Mouse (Mus musculus) liver, embryonic 14.5 days (tissue): ENCODE measurements around the gene Rerg. TPM values are rescaled to one million over a fixed set of nuclear protein-coding genes. Genes with fewer than 3 reads are reported as not detected.

Experiments
- ATAC-seq: fragments of 200-750 bp; cut with Nextera tagmentation; 2 replicates; pipeline ENCODE4 v1.8.0; 2017; ENCODE audit warnings: moderate number of reproducible peaks, mild to moderate bottlenecking, moderate library complexity; ENCODE audit not compliant: insufficient read depth
- DNase-seq, 3 experiments: peaks; one replicate each; pipeline ENCODE4 v3.0.0-alpha.2; 2012 to 2013; ENCODE audit warnings: low read depth in 3 of 3, low spot score in 3 of 3
- H3K27ac ChIP-seq: fragments of 300-500 bp; sonication (generic); 2 replicates; pipeline ENCODE4 v1.5.1; 2014; ENCODE audit warnings: moderate library complexity, mild to moderate bottlenecking, control low read depth, inconsistent platforms
- H3K27me3 ChIP-seq: fragments of 300-500 bp; sonication (generic); 2 replicates; pipeline ENCODE4 v1.6.1; 2014; ENCODE audit warnings: mild to moderate bottlenecking, low read length, moderate library complexity; ENCODE audit not compliant: control insufficient read depth, insufficient read depth
- H3K36me3 ChIP-seq: fragments of 300-500 bp; sonication (generic); replicated peaks from 2 replicates; pipeline ENCODE4 v1.6.1; 2014; ENCODE audit warnings: low read depth; ENCODE audit not compliant: control insufficient read depth, insufficient read depth
- H3K4me1 ChIP-seq, 2 experiments: fragments of 200-500 bp in 1 of 2; fragments of 300-500 bp in 1 of 2; sonication (generic) in 1 of 2; replicated peaks; 2 replicates each; pipeline ENCODE4 v1.6.1; 2012 to 2014; ENCODE audit warnings: antibody characterized with exemption in 1 of 2, inconsistent platforms in 1 of 2, low read length in 1 of 2; ENCODE audit not compliant: control insufficient read depth in 2 of 2, insufficient read depth in 2 of 2
- H3K4me2 ChIP-seq: fragments of 300-500 bp; sonication (generic); 2 replicates; pipeline ENCODE4 v1.6.1; 2014; ENCODE audit warnings: low read depth, mild to moderate bottlenecking, control low read depth, moderate library complexity
- H3K4me3 ChIP-seq, 2 experiments: fragments of 200-500 bp in 1 of 2; fragments of 300-500 bp in 1 of 2; sonication (generic) in 1 of 2; 2 replicates each; pipeline ENCODE4 v1.5.1; 2012 to 2014; ENCODE audit warnings: low read depth in 2 of 2, low read length in 2 of 2, mild to moderate bottlenecking in 2 of 2, control low read depth in 1 of 2, inconsistent platforms in 1 of 2, moderate library complexity in 1 of 2; ENCODE audit not compliant: insufficient read depth in 1 of 2
- H3K9ac ChIP-seq: fragments of 300-500 bp; sonication (generic); replicated peaks from 2 replicates; pipeline ENCODE4 v1.6.1; 2014; ENCODE audit warnings: mild to moderate bottlenecking, control low read depth, moderate library complexity
- H3K9me3 ChIP-seq: fragments of 300-500 bp; sonication (generic); 2 replicates; pipeline ENCODE4 v1.6.1; 2016; ENCODE audit warnings: low read length, mixed read lengths; ENCODE audit not compliant: control insufficient read depth
- CTCF ChIP-seq: IDR thresholded peaks from 2 replicates; pipeline ENCODE4 v1.5.1; 2016; ENCODE audit warnings: antibody characterized with exemption, low read depth, control low read depth
- EP300 ChIP-seq: IDR thresholded peaks from 2 replicates; pipeline ENCODE4 v1.6.1; 2016; ENCODE audit warnings: antibody characterized with exemption, low read depth
- WGBS: fragments of 180-500 bp; shearing (Covaris S2); extraction: QIAGEN DNeasy Blood & Tissue Kit; methylation state at CpG from one replicate; pipeline ENCODE4 v1.1.7; 2014; ENCODE audit not compliant: insufficient replicate concordance; 5-methylcytosine and 5-hydroxymethylcytosine counted together
- polyA plus RNA-seq, 2 experiments: library from polyadenylated mRNA; depleted of rRNA in 1 of 2; stranded (reverse) in 1 of 2; unstranded in 1 of 2; fragments of >200 nt; fragmentation: Nextera tagmentation in 1 of 2; extraction: Ambion mirVana in 1 of 2; gene quantifications; 2 replicates each; pipeline versions ENCODE4 v1.2.1 to v1.2.3; 2012 to 2014

Gene Rerg
- polyA plus RNA-seq, 2 experiments: 1.2 to 1.9 TPM

DNA sequence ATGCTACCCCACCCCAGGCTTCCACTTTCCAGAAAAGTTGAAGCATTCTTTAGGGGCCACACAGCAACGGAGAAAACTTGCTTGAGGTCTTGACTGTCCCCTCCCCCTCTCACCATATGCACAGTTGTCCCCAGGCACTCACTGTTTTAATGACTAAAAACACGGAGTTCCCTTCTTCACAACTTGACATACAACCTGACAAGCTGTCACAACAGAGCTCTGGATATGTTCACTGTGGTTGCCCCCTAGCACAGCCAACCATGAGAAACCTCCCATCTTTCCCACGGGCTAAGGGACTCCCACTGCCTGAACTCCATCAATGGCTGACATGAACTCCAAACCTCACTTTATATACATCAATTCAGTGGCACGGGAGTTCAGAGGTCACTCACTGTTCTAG lies 3.5 kb downstream of the Rerg start:
- Histone ChIP-seq H3K4me3 (no peak overlapping the region), H3K9ac (no peak overlapping the region), H3K36me3 (no peaks in the 10 kb centered on the region), H3K4me2 (no peak overlapping the region), H3K27ac (no peak overlapping the region), H3K27me3 (peaks cover 13% of the 10 kb centered on the region), H3K9me3 (no peaks in the 10 kb centered on the region), H3K4me1 (no peaks in the 10 kb centered on the region)
- WGBS: 35% methylated on average over 4 of the region's 4 CpGs
- TF ChIP-seq EP300 (no peak), CTCF (no peak)
- ATAC-seq (no peak), DNase-seq (no peak)

DNA sequence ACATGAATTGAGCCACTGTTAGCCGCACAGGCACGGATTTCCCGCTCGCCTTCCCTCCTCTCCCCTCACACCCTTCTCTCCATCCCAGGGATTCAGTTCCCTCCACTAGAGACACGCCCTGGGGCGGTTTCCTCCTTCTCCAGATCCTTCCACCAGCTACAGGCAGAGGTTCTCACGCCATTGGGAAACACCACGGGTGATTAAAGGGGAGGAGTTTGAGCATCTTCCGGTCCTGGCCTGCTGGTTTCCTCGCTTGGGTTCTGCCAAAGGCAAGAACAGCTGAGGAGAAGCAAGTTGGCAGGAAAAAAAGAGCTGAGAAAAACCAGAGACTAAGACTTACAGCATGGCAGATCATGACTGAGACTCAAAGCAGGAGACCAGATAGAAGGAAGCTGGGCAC lies 6.7 kb downstream of the Rerg start:
- Histone ChIP-seq H3K4me1 (no peaks in the 10 kb centered on the region), H3K9me3 (no peaks in the 10 kb centered on the region), H3K4me3 (no peak overlapping the region), H3K36me3 (no peaks in the 10 kb centered on the region), H3K4me2 (no peak overlapping the region), H3K9ac (no peak overlapping the region), H3K27ac (no peak overlapping the region), H3K27me3 (peaks cover 5% of the 10 kb centered on the region)
- no peak for DNase-seq
- no peak for ATAC-seq
- no peak for TF ChIP-seq EP300
- no peak for TF ChIP-seq CTCF
- WGBS: 49% methylated on average over 10 of the region's 10 CpGs

DNA sequence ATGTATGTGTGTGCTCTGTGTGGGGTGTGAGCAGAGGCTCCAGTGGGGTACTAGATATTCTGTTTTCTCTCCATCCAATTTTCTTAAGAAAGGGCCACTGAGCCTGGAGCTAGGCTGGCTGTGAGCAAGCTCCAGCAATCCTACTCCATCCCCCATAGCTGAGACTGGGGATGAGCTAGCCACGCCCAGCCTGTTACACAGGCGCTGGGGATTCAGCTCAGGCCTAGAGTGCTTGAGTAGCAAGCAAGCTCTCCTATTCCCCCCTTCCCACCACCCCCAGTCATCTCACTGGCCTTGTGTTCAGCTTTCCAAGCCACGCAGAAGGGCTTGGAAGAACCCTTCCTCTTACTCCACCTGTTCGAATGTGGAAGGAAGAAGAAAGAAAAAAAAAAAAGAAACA lies 7.2 kb downstream of the Rerg start:
- H3K27me3 ChIP-seq: peaks cover under 1% of the 10 kb centered on the region; the same call in 1 of the 2 replicates
- H3K4me1 ChIP-seq: no peaks in the 10 kb centered on the region
- no peaks in the 10 kb centered on the region for H3K36me3 ChIP-seq
- DNase-seq (no peak), ATAC-seq (no peak)
- H3K27ac ChIP-seq: no peak overlapping the region
- no peak overlapping the region for H3K4me2 ChIP-seq
- TF ChIP-seq CTCF (no peak), EP300 (no peak)
- no peak overlapping the region for H3K9ac ChIP-seq
- H3K4me3 ChIP-seq: no peak overlapping the region
- WGBS: 61% methylated on average over 4 of the region's 4 CpGs
- H3K9me3 ChIP-seq: no peaks in the 10 kb centered on the region

DNA sequence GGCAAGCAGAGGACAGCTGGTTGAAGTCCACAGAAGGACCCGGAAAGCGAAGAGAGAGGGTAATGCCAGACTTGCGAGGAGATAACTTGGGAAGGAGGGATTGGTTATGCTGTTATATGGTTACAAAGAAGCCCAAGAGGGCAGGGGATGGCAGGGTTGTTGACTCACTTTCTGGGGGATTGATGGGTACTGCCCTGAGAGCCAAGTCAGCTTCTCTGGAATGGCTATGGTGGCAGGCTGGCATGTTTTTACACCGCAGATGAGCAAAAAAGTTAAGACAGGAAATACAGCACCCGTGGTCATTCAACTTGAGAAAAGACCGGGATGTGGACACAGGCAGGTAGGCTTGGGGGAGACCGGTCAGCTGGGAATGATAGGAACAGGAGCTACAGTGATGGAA lies 7.8 kb downstream of the Rerg start:
- Histone ChIP-seq H3K4me2 (no peak overlapping the region), H3K36me3 (no peaks in the 10 kb centered on the region), H3K27ac (no peak overlapping the region), H3K4me3 (no peak overlapping the region), H3K9me3 (no peaks in the 10 kb centered on the region), H3K9ac (no peak overlapping the region), H3K27me3 (no peaks in the 10 kb centered on the region), H3K4me1 (no peaks in the 10 kb centered on the region)
- 75% methylated on average over 7 of the region's 7 CpGs for WGBS
- DNase-seq (no peak), ATAC-seq (no peak)
- no peak for TF ChIP-seq CTCF

DNA sequence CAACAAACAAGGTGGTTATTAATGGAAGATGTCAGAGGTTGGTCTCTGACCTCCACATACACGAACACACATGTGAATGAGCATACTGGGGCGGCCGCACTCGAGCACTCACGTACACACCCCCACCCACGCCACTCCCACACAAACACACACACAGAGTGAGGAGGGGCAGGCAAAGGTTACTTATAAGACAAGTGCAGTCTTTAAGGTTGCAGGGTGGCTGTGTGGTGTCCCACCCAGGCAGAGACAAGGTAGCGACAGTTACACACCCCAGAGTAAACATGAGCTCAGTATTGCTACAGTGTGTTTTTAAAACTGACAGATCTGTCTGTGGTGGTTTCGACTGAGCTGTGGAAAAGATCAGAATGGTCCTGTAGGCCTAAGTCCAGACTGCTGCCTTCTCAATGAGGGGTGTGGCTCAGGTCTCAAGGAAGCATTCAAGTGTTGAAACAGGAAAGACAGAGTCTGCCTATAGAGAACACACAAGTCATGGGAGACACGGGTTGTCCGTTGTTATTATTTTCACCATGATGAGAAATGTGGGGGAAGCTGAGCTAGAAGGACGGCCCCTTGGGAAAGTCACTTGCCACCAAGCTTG lies 8.7 kb downstream of the Rerg start:
- Histone ChIP-seq H3K9me3 (no peaks in the 10 kb centered on the region), H3K4me1 (no peaks in the 10 kb centered on the region), H3K4me2 (no peak overlapping the region), H3K27me3 (no peaks in the 10 kb centered on the region), H3K27ac (no peak overlapping the region), H3K9ac (no peak overlapping the region), H3K4me3 (no peak overlapping the region), H3K36me3 (no peaks in the 10 kb centered on the region)
- 63% methylated on average over 11 of the region's 11 CpGs for WGBS
- DNase-seq: no peak
- no peak for ATAC-seq
- TF ChIP-seq EP300 (no peak), CTCF (no peak)
